Mouse (Mus musculus) MEL (cell line): ENCODE measurements around the gene Bcat1.
A peak's percentile ranks its signal among the peaks of the same experiment; 100 is the strongest.

Experiments used
- CTCF ChIP-seq, 3 experiments: IDR thresholded peaks in 2 of 3; conservative IDR thresholded peaks in 1 of 3; 2 replicates each; pipeline ENCODE4 v1.5.1; 2011 to 2012; ENCODE audit warnings: low read length in 3 of 3, low read depth in 2 of 3, mild to moderate bottlenecking in 2 of 3, improper control_type of control experiment in 1 of 3, inconsistent platforms in 1 of 3, mixed read lengths in 1 of 3, moderate library complexity in 1 of 3; ENCODE audit not compliant: control insufficient read depth in 1 of 3, insufficient read depth in 1 of 3, poor library complexity in 1 of 3, severe bottlenecking in 1 of 3
- GABPA ChIP-seq: IDR thresholded peaks from 2 replicates; pipeline ENCODE4 v1.6.1; 2012; ENCODE audit warnings: low read depth, mild to moderate bottlenecking, inconsistent platforms, low read length, improper control_type of control experiment, moderate library complexity
- MYC ChIP-seq: IDR thresholded peaks from 2 replicates; pipeline ENCODE4 v1.6.1; 2011; ENCODE audit warnings: low read depth, mild to moderate bottlenecking, low read length, improper control_type of control experiment, moderate library complexity
- POLR2A ChIP-seq, 2 experiments: IDR thresholded peaks; 2 replicates each; pipeline ENCODE4 v1.6.1; 2011 to 2012; ENCODE audit warnings: low read length in 2 of 2, mild to moderate bottlenecking in 2 of 2, control low read depth in 1 of 2, improper control_type of control experiment in 1 of 2, low read depth in 1 of 2, moderate library complexity in 1 of 2; ENCODE audit not compliant: control insufficient read depth in 1 of 2, insufficient read depth in 1 of 2, poor library complexity in 1 of 2
- RCOR1 ChIP-seq: IDR thresholded peaks from 2 replicates; pipeline ENCODE4 v1.6.1; 2012; ENCODE audit warnings: low read depth, mild to moderate bottlenecking, inconsistent platforms, low read length, improper control_type of control experiment
- SMC3 ChIP-seq: IDR thresholded peaks from 2 replicates; pipeline ENCODE4 v1.6.1; 2011; ENCODE audit warnings: low read depth, low read length, improper control_type of control experiment

DNA sequence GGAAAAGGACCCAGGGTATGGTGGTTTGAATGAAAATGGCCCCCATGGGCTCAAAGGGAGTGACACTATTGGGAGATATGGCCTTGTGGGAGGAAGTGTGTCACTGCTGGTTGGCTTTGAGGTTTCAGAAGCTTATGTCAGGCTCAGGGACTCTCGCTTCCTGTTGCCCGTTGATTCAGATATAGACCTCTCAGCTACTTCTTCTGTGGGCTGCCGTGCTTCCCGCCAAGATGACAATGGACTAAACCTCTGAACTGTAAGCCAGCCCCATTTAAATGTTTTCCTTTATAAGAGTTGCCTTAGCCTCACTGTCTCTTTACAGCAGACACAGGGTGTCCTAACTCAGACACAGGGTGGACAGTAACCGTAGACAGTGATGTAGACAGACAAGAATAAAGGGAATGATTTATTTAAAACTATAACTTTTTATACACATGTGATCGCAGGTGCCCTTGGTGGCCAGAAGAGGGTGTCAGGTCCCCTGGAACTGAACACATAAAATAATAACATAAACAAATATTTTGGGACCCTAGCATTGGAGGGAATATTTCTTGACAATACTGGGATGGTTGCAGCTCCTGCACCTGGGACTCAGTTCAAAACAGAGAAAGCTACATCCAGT lies 39.6 kb upstream of the Bcat1 start, which contains the start of gene Lrmp:
- peak; percentile 6 to 30 (median 20); a peak in 3 of 6 replicates for TF ChIP-seq CTCF (IDR thresholded peaks at IDR 0.05 in 2 of 3, conservative IDR thresholded peaks at IDR 0.05 in 1 of 3; ENCODE audit: control insufficient read depth in 1 of 3, insufficient read depth in 1 of 3, low read depth in 2 of 3, low read length in 3 of 3, poor library complexity in 1 of 3, severe bottlenecking in 1 of 3)
- TF ChIP-seq POLR2A (IDR thresholded peaks at IDR 0.05; ENCODE audit: control insufficient read depth in 1 of 2, insufficient read depth in 1 of 2, low read depth in 1 of 2, low read length in 2 of 2, poor library complexity in 1 of 2): no peak
- no peak for TF ChIP-seq GABPA
- TF ChIP-seq RCOR1: no peak
- TF ChIP-seq MYC: no peak
- peak; percentile 23; the same call in 1 of the 2 replicates for TF ChIP-seq SMC3
